Mouse (Mus musculus) megakaryocyte, embryonic 14.5 days (primary cell): ENCODE data around the gene Uqcr10.

ENCODE experiments used
- FLI1 ChIP-seq: IDR thresholded peaks from 2 replicates; pipeline ENCODE4 v1.6.1; 2012; ENCODE audit warnings: low read length, inconsistent platforms, mixed read lengths
- GATA1 ChIP-seq: IDR thresholded peaks from 3 replicates; pipeline ENCODE4 v1.6.1; 2012; ENCODE audit warnings: mixed read lengths, low read length, inconsistent platforms, borderline replicate concordance

- TF ChIP-seq GATA1: no peak
- no peak for TF ChIP-seq FLI1
These were observed 26.8 kb upstream of the Uqcr10 start for GRCm38 (mm10) chr11:4730913-4731312.
